Mouse (Mus musculus) frontal cortex, adult (tissue): ENCODE measurements around the gene Mgmt.

Experiments
- ATAC-seq: cut with Nextera tagmentation; 2 replicates; pipeline ENCODE4 v1.9.2; 2017; ENCODE audit warnings: mild to moderate bottlenecking, moderate library complexity, mixed read lengths; ENCODE audit not compliant: low TSS enrichment

Gene Mgmt

GRCm38 (mm10) chr7:137056126-137056525, 161.7 kb downstream of the Mgmt start:
- ATAC-seq, result no peak

GRCm38 (mm10) chr7:137060488-137060887, 166.1 kb downstream of the Mgmt start:
- no peak for ATAC-seq

GRCm38 (mm10) chr7:137061109-137061508, 166.7 kb downstream of the Mgmt start:
- ATAC-seq, result no peak

GRCm38 (mm10) chr7:137064255-137064654, 169.8 kb downstream of the Mgmt start:
- no peak for ATAC-seq

DNA sequence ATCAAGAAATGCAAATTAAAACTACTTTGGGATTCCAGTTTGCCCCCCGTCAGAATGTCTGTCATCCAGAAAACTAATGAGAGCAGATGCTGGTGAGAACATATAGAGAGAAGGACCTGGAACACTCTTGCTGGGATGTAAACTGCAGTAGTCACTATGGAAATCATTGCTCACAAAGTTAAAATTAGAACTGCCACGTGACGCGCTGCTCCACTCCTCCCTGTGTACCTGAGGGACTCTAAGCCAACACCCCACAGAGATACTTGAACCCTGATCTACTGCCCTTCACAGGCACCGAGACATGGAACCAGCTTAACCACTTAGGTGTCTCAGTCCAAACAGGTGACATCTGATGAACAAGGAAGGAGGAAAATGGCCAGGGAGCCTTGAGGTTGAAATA, 171.0 kb downstream of the Mgmt start:
- no peak for ATAC-seq

GRCm38 (mm10) chr7:137066211-137066610, 171.8 kb downstream of the Mgmt start:
- ATAC-seq, result no peak

DNA sequence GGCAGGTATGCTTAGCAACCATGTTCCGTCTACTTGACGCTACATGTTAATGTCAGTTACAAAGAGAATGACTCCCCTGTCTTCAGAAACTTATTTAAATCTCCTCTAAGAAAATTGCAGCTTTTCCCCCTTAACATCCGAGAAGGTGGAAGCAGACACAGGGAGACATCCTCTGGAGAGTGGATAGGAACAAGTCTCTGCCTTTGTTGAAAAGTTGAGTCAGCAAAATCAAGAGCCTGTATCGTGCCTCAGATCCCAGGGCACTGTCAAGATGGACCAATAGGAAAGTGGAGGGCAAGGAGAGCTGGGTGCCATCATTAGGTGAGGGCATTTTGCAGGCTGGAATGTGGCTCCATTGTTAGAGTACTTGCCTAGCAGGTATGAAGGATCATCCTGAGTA, 172.6 kb downstream of the Mgmt start:
- ATAC-seq, result no peak

DNA sequence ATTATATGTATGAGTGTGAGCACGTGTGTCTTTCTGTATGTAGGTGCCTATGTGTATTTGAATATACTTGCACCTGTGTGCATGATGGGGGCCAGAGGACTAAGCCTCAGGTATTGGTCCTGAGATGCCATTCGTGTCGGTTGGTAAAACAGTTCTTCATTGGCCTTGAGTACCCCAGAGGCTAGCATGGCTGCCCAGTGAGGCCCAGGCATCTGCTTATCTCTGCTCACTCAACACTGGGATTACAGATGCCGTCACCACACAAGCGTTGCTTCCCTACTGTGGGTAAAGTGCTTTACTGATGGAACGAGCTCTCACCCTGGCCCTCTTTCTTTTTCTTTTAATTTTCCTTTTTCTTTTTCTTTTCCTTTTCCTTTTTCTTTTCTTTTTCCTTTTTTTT, 173.3 kb downstream of the Mgmt start:
- ATAC-seq, result no peak

DNA sequence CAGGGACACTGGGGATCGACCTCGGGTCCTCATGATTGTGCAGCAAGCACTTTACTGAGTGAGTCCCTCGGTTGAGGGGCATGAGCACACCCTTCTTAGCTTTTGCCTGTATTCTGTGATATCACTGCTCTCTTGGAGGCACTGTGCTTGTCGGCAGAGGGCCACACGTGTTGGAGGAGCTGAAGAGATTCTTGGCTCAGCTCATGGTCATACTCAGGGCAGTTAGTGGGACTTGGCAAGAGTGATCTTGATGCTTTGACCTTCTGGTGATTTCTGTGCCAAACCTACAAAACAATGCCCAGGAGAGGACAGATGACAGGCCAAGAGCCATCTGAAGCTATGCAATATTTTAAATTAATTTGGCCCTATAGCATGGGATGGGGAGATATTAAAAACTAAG, 174.4 kb downstream of the Mgmt start:
- ATAC-seq, result no peak

- ATAC-seq, result no peak
Measured at GRCm38 (mm10) chr7:137069768-137070167, 175.4 kb downstream of the Mgmt start.

DNA sequence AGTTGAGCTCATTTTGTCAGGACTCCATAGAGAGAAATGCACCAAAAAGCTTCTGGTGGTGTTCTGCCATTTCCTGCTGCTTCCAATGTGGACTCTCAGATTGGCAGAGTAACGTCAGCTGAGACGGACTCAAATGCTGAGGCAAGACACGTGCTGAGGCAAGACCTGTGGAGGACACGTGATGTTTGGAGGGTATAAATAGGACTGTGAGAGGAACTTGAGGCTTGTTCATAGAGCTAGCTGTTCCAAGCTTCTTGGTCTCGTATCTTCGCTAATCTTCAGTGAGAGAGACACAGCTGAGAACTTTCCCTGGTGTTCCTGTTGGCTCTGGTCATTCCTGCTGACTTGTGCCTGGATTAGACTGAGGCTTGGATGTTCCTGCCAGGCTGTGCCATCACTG, 176.9 kb downstream of the Mgmt start:
- ATAC-seq, result no peak

DNA sequence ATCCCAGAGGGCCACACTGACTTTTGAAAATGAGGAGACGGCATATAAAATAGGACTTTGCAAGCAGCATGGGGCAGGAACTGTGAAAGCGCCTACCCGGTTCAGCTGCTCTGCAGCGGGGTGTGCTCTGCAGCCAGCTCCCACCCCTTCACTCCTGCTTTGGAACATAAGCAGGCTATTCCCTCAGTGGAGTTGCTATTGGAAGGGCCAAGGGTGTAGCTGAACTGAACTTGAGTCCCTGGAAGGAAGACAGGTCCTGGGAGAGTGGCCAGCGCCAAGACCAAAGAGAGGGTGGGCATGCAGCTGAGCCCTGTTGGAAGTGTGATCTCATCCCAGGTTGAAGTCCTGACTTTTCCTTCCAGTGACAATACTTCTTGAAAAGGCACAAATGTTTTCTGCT, 179.5 kb downstream of the Mgmt start:
- no peak for ATAC-seq

- no peak for ATAC-seq
Measured at GRCm38 (mm10) chr7:137074324-137074723, 179.9 kb downstream of the Mgmt start.

DNA sequence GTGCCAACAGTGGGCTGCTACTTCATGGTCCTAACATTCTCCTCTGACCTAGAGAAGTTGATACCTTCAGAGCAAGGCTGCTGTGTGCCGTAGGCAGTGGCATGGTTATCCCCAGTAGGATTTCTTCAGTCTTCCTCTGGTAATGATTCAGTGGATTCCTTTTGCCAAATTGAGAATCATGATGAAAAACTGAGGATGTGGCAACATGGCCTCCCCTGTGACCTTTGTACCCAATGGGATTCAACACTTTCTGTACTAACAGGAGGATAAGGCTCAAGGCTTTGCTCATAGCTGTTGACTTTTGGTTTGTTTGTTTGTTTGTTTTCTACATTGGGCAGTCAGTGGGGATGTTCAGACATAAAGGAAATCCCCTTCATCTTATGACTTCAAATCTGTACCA, 180.9 kb downstream of the Mgmt start:
- ATAC-seq, result no peak

DNA sequence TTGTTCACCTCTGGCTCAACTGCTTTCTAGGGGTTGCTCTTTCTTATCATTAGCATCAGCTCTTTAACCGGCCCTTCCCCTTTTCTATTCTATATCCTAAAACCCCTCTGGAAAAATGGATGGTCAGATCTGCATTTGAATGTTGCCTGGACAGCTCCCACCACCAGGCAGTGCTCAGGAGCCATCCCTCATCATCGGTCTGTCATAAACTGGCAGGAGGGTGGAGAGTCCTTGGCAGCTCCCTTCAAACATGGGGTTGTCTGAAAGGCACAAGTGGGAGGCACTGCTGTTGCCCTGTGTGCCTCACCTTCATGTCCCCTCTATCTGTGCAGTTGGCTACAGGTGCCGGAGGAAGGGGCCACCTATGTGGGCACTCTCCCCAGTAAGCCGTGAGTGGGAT, 185.8 kb downstream of the Mgmt start:
- ATAC-seq, result no peak

DNA sequence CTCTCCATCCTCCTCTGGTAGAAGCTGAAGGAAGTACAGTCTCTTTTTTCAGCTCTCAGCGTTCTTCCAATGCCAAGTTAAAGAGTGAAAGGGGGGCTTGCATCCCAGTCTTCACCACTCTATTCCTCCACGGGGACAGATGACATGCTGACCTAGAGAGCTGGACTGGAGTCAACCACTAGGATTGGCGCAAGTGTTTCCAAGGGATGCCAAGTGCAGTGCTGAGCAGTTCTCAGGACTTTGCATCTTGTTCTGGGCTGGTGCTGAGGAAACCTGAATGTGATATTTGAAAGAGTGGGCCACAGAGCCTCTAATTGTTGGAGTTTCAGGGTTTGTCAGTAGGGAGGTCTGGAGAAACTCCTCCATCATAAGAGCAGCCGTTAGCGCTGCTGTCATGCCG, 187.8 kb downstream of the Mgmt start:
- ATAC-seq, result no peak

DNA sequence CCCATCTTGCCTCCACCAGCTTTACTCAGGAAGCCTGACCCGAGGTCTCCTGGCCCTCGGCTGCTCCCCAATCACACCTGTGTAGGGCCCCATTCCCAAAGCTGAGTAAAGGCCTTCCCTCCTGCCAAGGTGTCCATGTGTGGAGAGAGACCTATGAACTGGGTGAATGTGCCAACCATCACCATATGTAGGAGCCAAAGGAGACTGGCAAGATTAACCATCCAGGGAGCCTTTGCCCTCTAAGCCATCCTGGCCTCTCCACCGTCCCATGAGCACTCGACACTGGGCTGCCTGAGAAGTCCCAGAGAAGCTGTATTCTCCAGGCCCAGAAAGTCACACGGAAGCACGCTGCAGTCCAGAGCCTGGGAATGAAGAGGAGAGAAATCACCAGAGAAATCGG, 190.2 kb downstream of the Mgmt start:
- ATAC-seq, result no peak

DNA sequence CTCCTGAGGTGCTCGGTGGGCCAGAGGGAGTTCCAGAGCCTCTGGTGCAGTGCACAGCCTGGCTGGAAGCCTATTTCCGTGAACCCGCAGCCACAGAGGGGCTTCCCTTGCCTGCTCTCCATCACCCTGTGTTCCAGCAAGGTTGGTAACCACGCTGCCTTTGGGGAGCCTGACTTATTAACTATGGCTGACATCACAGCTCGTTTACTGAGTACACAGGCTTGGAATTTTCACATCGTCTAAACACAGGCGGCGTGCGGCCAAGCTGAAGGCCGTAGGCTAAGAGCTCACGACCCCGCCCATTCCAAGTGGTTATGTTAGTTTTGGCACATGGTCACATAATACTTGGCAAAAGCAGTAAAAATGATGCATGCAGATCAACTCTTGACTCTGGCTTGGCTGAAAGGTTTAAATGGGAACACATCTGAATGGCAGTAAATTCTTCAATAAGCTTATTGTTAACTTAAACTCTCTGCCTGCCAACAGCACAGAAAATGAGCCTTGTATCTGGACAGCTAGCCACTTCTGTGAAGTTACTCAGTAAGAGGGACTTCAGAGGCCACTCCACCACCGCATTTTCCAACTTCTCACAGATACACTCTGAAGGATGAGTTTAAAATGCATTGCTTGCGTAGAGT, 191.7 kb downstream of the Mgmt start:
- no peak for ATAC-seq

- ATAC-seq, result no peak
Measured at GRCm38 (mm10) chr7:137087136-137087535, 192.7 kb downstream of the Mgmt start.

GRCm38 (mm10) chr7:137088141-137088540, 193.7 kb downstream of the Mgmt start:
- no peak for ATAC-seq

DNA sequence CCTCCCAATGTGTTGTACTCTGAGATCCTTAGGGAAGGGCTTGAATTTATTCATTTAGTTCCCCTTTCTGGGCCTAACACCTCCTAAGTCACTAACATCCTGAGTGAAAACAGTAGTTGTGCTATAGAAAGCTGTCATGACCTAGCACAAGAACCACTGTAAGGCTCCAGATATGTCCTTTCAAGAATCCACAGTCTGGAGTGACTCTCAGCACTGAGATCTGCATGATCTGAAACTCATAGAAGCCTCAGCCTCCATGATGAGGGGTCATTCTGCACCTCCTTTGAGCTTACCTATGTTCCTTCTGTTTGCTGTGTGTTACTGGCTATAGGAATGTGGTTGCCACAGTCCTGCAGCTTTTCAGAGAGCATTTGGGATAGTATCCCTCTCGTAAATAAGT, 200.1 kb downstream of the Mgmt start:
- no peak for ATAC-seq

- ATAC-seq, result no peak
Measured at GRCm38 (mm10) chr7:137095702-137096101, 201.3 kb downstream of the Mgmt start.

GRCm38 (mm10) chr7:137099766-137100165, 205.4 kb downstream of the Mgmt start:
- ATAC-seq, result no peak

GRCm38 (mm10) chr7:137102606-137103195, 208.3 kb downstream of the Mgmt start:
- ATAC-seq, result no peak
